Mouse (Mus musculus): ENCODE measurements at regions not wholly inside any gene's neighbourhood (a gene's known extent, or its start where the extent isn't known, plus 50 kb on each side); places are given as distances from the start of the nearest gene placed in this dataset.
A peak's percentile ranks its signal among the peaks of the same experiment; 100 is the strongest.

DNA sequence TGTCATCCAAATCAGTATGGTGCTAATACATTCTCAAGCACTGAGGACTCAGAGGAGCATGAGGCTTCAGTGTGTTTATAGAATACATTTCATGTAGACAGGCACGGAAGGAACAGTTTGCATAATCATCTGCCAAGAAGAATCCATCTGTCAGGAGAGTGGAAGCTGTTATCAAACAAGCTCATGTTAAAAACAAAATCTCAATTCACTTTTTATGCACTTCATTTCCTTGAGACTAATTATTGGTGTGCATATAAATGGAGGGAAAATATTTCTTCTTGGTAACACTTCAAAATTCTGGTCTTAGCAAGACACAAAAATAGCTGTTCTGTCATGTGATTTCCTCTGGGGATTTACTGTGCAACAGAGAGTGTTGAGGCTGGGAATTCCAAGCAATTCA, 90.1 kb upstream of the Fam174a start:
- no peak overlapping the region for H3K9ac ChIP-seq (ENCODE audit: low read depth, low read length)
- ATAC-seq (ENCODE audit: low read depth) (no peak), DNase-seq (ENCODE audit: low spot score) (peak; percentile 16)
- no peak overlapping the region for H3K4me2 ChIP-seq (ENCODE audit: low read depth, low read length)
- 37% methylated on average over 1 of the region's 1 CpGs for WGBS
- H3K4me1 ChIP-seq (ENCODE audit: control insufficient read depth, insufficient read depth, low read length) = no peaks in the 10 kb centered on the region
- H3K27me3 ChIP-seq (replicated peaks; ENCODE audit: control insufficient read depth, insufficient read depth, low read length) = no peaks in the 10 kb centered on the region
- H3K9me3 ChIP-seq (ENCODE audit: control insufficient read depth, low read length) = no peaks in the 10 kb centered on the region
- no peaks in the 10 kb centered on the region for H3K36me3 ChIP-seq (ENCODE audit: control insufficient read depth, insufficient read depth, low read length)
- H3K27ac ChIP-seq (replicated peaks; ENCODE audit: low read depth, low read length) = no peak overlapping the region
- H3K4me3 ChIP-seq (ENCODE audit: low read depth, low read length) = no peak overlapping the region

DNA sequence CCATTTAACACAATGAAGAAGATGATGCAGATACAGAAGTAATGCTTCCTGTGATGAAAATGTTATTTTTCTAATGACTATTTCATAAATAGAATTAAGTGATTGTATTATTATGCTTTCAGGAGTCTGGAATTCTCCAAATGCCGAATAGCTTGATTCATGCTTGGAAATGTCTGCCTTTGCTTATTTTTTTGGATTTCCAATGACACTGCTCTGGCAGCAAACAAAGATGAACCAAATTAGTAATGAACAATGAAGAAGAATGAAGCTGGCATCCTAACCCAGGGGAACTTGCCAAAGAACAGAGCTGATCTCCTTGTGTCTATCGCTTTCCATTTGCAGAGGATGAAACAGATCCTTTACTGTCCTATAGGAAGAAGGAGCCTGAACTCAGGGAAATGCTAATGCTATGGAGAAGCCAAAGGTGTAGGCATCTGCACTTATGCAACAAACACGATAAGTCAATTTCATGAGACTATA, 71.7 kb upstream of the Fam174a start:
- 80% methylated on average over 3 of the region's 3 CpGs for WGBS
- H3K4me1 ChIP-seq (ENCODE audit: control insufficient read depth, insufficient read depth, low read length) = no peaks in the 10 kb centered on the region

More for the DNA sequence above, 71.7 kb upstream of the Fam174a start:
- no peak overlapping the region for H3K4me2 ChIP-seq (ENCODE audit: low read depth, low read length)
- DNase-seq (ENCODE audit: low spot score) (no peak), ATAC-seq (ENCODE audit: low read depth) (no peak)
- H3K9me3 ChIP-seq (ENCODE audit: control insufficient read depth, low read length) = no peaks in the 10 kb centered on the region
- no peak overlapping the region for H3K9ac ChIP-seq (ENCODE audit: low read depth, low read length)
- H3K27me3 ChIP-seq (replicated peaks; ENCODE audit: control insufficient read depth, insufficient read depth, low read length) = no peaks in the 10 kb centered on the region
- no peak overlapping the region for H3K27ac ChIP-seq (replicated peaks; ENCODE audit: low read depth, low read length)
- no peaks in the 10 kb centered on the region for H3K36me3 ChIP-seq (ENCODE audit: control insufficient read depth, insufficient read depth, low read length)
- no peak overlapping the region for H3K4me3 ChIP-seq (ENCODE audit: low read depth, low read length)
